Mouse (Mus musculus) macrophage (primary cell): Measurements from ENCODE around the gene Vmn1r28. TPM values are rescaled to one million over a fixed set of nuclear protein-coding genes. Genes with fewer than 3 reads are reported as not detected.
"Not testable (repeated sequence)": the region's sequence is repeated elsewhere in the genome, so short reads cannot be mapped to it uniquely, and the experiment has no call there.

Source experiments
- H3K27ac ChIP-seq: fragments of 350-480 bp; formaldehyde crosslinking; 2 replicates; pipeline ENCODE4 v1.9.0; 2021
- H3K36me3 ChIP-seq: fragments of 350-480 bp; formaldehyde crosslinking; 2 replicates; pipeline ENCODE4 v1.9.0; 2021; ENCODE audit errors: inconsistent target
- H3K4me3 ChIP-seq: fragments of 350-480 bp; formaldehyde crosslinking; 2 replicates; pipeline ENCODE4 v1.9.0; 2021; ENCODE audit errors: inconsistent target
- H3K79me2 ChIP-seq: fragments of 350-480 bp; formaldehyde crosslinking; 2 replicates; pipeline ENCODE4 v1.9.0; 2021; ENCODE audit errors: inconsistent target
- WGBS: methylation state at CpG from one replicate; pipeline ENCODE4 v1.1.7; 2026; ENCODE audit warnings: inconsistent platforms; ENCODE audit not compliant: missing documents; 5-methylcytosine and 5-hydroxymethylcytosine counted together
- polyA plus RNA-seq: library from polyadenylated mRNA; stranded (reverse); fragments of 250-400 nt; gene quantifications from 3 replicates; pipeline ENCODE4 v1.2.4, GENCODE M21; 2018; ENCODE audit warnings: inconsistent platforms
- total RNA-seq, 78 experiments: library from RNA; depleted of rRNA; stranded (reverse); fragments of 250-400 nt; gene quantifications; 1 replicate in 9 of 78; 2 replicates in 24 of 78; 3 replicates in 43 of 78; 4 replicates in 2 of 78; pipeline ENCODE4 v1.2.4; 2018; ENCODE audit warnings: inconsistent platforms in 56 of 78

The Vmn1r28 gene
- total RNA-seq (2018; cell fraction: chromatin; rRNA removed), result not detected
- not detected for total RNA-seq (2018; cell fraction: cytosol; rRNA removed)
- not detected for total RNA-seq (2018; cell fraction: nucleus; rRNA removed)
- polyA plus RNA-seq, result not detected in 3 replicates

DNA sequence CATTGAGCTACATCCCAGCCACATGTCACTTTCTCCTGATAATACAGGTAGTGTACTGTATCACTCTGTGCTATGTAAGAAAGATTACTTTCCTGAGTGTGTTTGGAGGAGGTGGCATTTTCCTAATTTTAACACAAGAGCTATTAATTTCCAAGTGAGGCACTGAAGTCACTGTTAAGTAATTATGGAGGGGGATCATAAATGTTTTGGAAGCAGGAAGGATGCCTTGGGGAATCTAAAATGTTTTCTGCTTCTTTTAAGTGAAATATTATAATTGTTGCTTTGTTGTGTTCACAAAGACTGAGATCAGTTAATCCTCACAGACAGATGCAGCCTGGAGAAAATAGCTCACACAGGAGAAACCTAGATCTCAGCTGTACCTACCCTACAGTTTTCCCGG is at the start of gene Vmn1r28:
Vmn1r28 (plus strand) TSS at position 301 of the 400 bp plus-strand sequence.
- Histone ChIP-seq H3K36me3 (no peaks in the 10 kb centered on the region), H3K27ac (no peak within 1 kb of the TSS), H3K79me2 (no peaks in the 10 kb centered on the region), H3K4me3 (no peak within 1 kb of the TSS)
- WGBS, result 93% methylated on average over 1 of the region's 1 CpGs

DNA sequence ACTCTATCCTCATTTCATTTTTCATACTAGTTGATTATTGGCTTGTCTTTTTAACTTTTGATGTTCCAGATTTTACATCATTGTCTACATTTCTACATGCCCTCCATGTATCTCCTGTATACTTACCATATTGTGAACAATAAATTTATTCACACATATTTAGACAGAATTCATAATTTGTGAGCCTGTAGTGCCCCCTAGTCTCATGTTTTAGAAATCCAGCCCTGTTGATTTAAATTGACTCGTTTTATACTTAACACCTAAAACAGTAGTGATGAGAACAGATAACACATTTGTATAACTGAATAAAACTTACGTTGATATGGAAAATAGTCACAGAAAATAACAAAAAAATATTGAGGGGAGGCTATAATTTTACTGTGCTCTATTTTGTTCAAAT is 45.7 kb upstream of the Vmn1r28 start:
- H3K79me2 ChIP-seq, result no peaks in the 10 kb centered on the region
- WGBS, result 60% methylated on average over 2 of the region's 2 CpGs
- no peak overlapping the region for H3K27ac ChIP-seq
- no peak overlapping the region for H3K4me3 ChIP-seq
- H3K36me3 ChIP-seq, result no peaks in the 10 kb centered on the region

DNA sequence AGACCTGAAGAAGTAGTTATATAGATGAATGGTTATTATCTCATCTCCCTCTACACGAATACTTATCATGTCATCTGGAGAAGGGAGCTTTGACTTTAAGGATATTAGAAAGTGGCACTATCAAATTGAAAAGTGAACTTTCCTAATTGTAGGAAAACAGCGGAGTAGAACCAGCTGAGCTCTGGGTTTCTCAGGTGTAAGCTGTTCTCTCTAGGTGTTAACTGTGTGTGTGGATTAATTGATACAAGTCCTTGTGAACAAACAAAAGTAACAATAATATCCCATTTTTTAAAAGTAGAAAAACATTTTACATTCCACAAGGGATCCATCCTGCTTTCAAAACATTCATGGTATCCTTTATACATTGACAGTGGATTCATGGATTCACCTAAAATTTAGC is 43.1 kb upstream of the Vmn1r28 start, which contains the start of gene Vmn1r27:
Vmn1r27 (minus strand) TSS at position 101 of the 400 bp plus-strand sequence.
- Histone ChIP-seq H3K27ac (no peak within 1 kb of the TSS), H3K79me2 (no peaks in the 10 kb centered on the region), H3K4me3 (no peak within 1 kb of the TSS), H3K36me3 (no peaks in the 10 kb centered on the region)
- 83% methylated on average over 2 of the region's 2 CpGs for WGBS

DNA sequence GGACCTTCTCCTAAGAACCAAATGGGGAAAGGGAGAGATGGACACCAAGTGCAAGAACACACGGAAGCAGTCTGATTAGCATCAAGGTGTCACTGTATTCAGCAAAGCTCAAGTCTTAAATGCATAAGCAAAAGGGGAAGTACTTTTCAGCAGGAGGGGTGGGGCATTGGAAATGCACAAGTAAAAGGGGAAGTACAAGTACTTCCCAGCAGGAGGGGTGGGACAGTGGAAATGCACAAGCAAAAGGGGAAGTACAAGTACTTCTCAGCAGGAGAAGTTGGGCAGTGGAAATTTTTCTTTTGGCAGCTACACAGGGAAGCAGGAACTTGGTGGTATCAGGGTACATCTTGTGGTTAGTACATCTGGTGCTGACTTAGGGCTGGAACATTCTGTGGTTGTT is 17.8 kb downstream of the Vmn1r28 start:
- 100% methylated on average over 1 of the region's 1 CpGs for WGBS
- H3K36me3 ChIP-seq, H3K4me3 ChIP-seq, H3K79me2 ChIP-seq, H3K27ac ChIP-seq: not testable (repeated sequence)

DNA sequence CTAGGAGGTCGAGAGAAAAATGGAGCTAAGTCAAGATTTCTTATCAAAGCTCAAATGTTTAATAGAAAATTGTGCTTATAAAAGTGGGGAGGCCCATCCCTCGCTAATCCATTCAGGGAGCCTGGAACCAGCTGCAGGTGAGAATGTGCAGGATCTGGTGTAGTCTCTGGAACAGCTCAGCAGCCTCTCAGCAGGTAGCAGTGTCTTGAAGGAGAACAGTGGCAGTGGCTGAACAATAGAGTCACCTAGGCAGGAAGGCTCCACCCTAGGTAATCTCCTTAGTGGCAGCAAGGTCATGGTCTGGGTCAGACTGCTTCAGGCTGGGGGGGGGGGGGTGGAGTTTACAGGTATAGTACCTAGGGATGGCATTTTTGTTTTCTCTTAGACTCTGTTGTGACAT is 30.4 kb downstream of the Vmn1r28 start:
- 70% methylated on average over 2 of the region's 2 CpGs for WGBS
- no peaks in the 10 kb centered on the region for H3K79me2 ChIP-seq
- no peak overlapping the region for H3K27ac ChIP-seq
- H3K36me3 ChIP-seq, result no peaks in the 10 kb centered on the region
- H3K4me3 ChIP-seq, result no peak overlapping the region

DNA sequence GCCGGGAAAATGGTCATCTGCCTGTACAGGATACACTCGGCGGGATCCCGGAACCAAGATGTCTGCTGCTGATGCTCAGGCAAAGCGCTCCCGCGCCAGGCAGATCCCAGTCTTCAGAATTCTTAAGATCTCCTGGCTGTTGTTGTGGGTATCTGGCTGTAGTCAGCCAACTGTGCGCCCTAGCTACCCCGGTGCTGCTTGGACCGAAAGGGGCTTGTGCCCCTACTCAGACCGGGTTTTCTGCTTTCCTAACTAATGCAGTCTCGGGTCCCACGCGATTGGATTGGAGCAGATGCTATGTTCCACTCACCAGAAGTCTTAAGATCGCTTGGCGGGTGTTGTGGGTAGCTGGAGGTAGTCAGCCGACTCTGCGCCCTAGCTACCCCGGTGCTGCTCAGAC is 36.7 kb downstream of the Vmn1r28 start:
- not testable (repeated sequence) for H3K79me2 ChIP-seq, H3K36me3 ChIP-seq, H3K27ac ChIP-seq, H3K4me3 ChIP-seq
- 86% methylated on average over 15 of the region's 19 CpGs for WGBS

DNA sequence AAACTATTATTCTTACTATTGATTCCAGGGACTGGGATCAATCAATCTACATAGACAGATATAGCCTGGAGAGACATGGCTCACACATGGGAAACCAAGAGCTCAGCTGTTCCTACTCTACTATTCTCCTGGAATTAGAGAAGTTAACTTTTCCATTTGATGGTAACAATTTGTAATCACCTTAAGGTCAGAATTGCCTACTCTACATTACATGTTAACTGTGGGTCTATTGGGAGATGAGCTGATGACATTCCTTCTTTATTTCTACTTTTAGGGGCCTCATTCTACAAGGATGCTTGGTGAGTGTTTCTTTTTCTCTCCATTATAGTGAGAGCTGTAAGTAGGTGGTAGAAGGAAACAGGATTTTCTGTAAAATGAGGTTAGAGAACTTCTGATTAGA is 39.4 kb downstream of the Vmn1r28 start, which contains the start of gene Vmn1r29:
Vmn1r29 (plus strand) TSS at position 301 of the 400 bp plus-strand sequence.
- Histone ChIP-seq H3K79me2 (no peaks in the 10 kb centered on the region), H3K4me3 (no peak within 1 kb of the TSS), H3K36me3 (no peaks in the 10 kb centered on the region), H3K27ac (no peak within 1 kb of the TSS)

Other genes with a start within 250 kb of the Vmn1r28 start
- gene Vmn1r26, start 246.9 kb upstream of the Vmn1r28 start, polyA plus RNA-seq, result not detected in 3 replicates
- gene Vmn1r27, start 43.2 kb upstream of the Vmn1r28 start, polyA plus RNA-seq, result not detected in 3 replicates
- gene Vmn1r29, start 39.5 kb downstream of the Vmn1r28 start, polyA plus RNA-seq, result not detected in 3 replicates
- not detected in 3 replicates for gene Vmn1r30, start 181.3 kb downstream of the Vmn1r28 start, polyA plus RNA-seq
- not detected in 3 replicates for gene Vmn1r31, start 213.3 kb downstream of the Vmn1r28 start, polyA plus RNA-seq